Mouse (Mus musculus): Measurements from ENCODE around the gene Gpld1.

DNA sequence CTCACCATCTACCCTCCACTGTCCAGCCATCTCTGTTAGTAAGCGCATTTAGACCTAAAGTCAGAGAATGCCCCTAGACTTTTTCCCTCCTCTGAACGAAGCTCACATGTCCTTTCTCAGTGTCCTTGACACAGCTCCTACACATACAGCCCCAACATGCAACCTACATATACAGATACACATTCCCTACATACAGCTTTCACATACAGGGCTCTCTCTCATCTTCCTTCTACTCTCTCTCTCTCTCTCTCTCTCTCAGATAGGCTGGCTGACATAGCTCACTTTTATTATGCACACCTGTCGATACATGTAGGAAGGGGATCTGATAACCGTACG, 6.2 kb upstream of the Gpld1 start:
- TF ChIP-seq CTCF (IDR thresholded peaks at IDR 0.05; ENCODE audit: low read depth, low read length) (no peak), POLR2AphosphoS5 (IDR thresholded peaks at IDR 0.05; ENCODE audit: insufficient replicate concordance, low read depth, low read length) (no peak), TAL1 (conservative IDR thresholded peaks at IDR 0.05; ENCODE audit: low read depth, low read length) (no peak), GATA1 (IDR thresholded peaks at IDR 0.05; ENCODE audit: borderline replicate concordance, low read length) (no peak), GATA2 (IDR thresholded peaks at IDR 0.05; ENCODE audit: borderline replicate concordance, low read depth, low read length) (no peak)

Data from G1E (cell line).